Mouse (Mus musculus): ENCODE data around the gene Snapc2. TPM values are rescaled to one million over a fixed set of nuclear protein-coding genes. Genes with fewer than 3 reads are reported as not detected.
"Not testable (repeated sequence)": the region's sequence is repeated elsewhere in the genome, so short reads cannot be mapped to it uniquely, and the experiment has no call there.

Snapc2 gene
- polyA plus RNA-seq, 1 experiment from 2014 or later: 60.2 TPM

DNA sequence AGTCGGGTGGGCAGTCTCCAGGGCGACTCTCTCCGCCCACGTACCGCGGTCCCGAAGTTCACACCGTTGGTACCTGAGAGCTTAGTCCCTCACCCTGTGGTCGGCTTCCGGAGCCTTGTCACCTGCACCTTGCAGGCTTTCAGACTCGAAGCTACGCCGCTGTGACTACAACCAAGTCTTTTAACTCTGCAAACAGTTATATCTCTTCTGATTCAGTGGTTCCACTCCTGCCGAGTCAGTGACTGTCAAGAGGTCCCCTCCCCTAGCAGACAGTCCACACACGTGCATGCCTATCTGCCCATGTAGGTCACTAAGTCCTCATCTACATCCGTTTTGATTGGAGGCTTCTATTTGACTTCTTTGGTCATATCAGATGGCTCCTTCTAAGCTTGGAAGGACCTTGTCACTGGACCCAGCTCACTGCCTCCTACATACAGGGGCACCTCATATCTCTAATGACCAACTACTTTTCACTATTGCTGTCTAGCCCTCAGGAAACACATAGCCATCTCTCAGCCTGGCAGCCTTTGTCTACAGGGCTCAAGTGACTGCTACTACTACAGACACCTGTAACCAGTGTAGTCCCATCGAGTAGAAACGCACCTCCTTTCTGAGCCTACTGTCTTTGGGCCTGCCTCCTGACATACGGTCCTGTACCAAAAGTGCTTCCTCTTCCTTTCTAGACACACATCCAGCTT, 13.5 kb upstream of the Snapc2 start:
- Histone ChIP-seq H3K9me3 (replicated peaks) (no peaks in the 10 kb centered on the region), H3K27ac (peak overlapping the region; percentile 92), H3K4me1 (peaks cover 25% of the 10 kb centered on the region), H3K4me2 (replicated peaks) (peak overlapping the region; percentile 85), H3K36me3 (peaks cover 34% of the 10 kb centered on the region), H3K4me3 (peak overlapping the region; percentile 81), H3K27me3 (0 out of 2 replicates have a peak, but pooled peaks cover 4% of the 10 kb centered on the region), H3K9ac (peak overlapping the region; percentile 83)
- ATAC-seq (ENCODE audit: low FRiP score): peak; percentile 26; the same call in 1 of the 2 replicates
- WGBS: 14% methylated on average over 19 of the region's 19 CpGs

DNA sequence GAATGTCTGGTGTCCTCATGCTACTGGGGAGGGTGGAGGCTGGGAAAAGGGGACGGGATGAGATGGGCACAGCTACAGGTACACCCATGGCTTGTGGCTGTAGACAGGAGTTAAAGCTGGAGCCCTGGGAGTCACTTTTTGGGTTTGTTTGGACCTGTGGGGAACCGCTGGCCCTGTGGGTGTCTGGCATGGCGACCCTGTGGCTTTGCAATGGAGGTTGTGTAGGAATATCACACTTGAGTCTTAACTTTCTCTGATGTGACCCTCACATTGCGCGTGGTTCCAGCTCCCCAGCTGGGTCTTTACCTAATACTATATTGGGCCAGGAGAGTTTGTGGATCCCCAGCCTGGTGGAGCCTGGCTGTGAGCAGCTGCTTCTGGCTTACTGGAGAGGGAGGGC, 7.8 kb upstream of the Snapc2 start:
- H3K9me3 ChIP-seq (replicated peaks): no peaks in the 10 kb centered on the region

DNA sequence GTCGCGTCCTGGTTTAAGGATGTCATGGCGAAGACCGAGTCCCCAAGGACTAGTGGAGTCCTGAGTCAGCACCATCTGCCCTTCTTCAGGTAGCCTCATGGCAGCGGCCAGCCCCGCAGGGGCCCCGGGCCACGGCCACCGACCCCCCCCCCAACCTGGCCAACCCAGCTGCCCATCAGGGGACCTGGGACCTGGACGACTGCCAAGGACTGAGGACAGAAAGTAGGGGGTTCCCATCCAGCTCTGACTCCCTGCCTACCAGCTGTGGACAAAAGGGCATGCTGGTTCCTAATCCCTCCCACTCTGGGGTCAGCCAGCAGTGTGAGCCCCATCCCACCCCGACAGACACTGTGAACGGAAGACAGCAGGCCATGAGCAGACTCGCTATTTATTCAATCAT, 7.1 kb upstream of the Snapc2 start:
- Histone ChIP-seq H3K9ac (no peak overlapping the region), H3K27me3 (0 out of 2 replicates have a peak, but pooled peaks cover 4% of the 10 kb centered on the region), H3K4me1 (peaks cover 18% of the 10 kb centered on the region), H3K27ac (no peak overlapping the region), H3K36me3 (peaks cover 70% of the 10 kb centered on the region), H3K9me3 (replicated peaks) (no peaks in the 10 kb centered on the region), H3K4me2 (replicated peaks) (no peak overlapping the region), H3K4me3 (no peak overlapping the region)
- WGBS: 84% methylated on average over 13 of the region's 13 CpGs
- no peak for ATAC-seq (ENCODE audit: low FRiP score)

More for the DNA sequence above, 7.8 kb upstream of the Snapc2 start:
- no peak for ATAC-seq (ENCODE audit: low FRiP score)
- no peak overlapping the region for H3K4me2 ChIP-seq (replicated peaks)
- H3K36me3 ChIP-seq: peaks cover 73% of the 10 kb centered on the region
- peaks cover 20% of the 10 kb centered on the region for H3K4me1 ChIP-seq
- 0 out of 2 replicates have a peak, but pooled peaks cover 4% of the 10 kb centered on the region for H3K27me3 ChIP-seq
- WGBS: 93% methylated on average over 5 of the region's 5 CpGs
- no peak overlapping the region for H3K4me3 ChIP-seq
- H3K27ac ChIP-seq: no peak overlapping the region
- no peak overlapping the region for H3K9ac ChIP-seq

- H3K9me3 ChIP-seq (replicated peaks): no peaks in the 10 kb centered on the region
- ATAC-seq (ENCODE audit: low FRiP score): no peak
- no peak overlapping the region for H3K4me2 ChIP-seq (replicated peaks)
- H3K4me3 ChIP-seq: no peak overlapping the region
- 0 out of 2 replicates have a peak, but pooled peaks cover 4% of the 10 kb centered on the region for H3K27me3 ChIP-seq
- H3K36me3 ChIP-seq: peaks cover 62% of the 10 kb centered on the region
- WGBS: 85% methylated on average over 8 of the region's 8 CpGs
- H3K4me1 ChIP-seq: peaks cover 12% of the 10 kb centered on the region
- H3K27ac ChIP-seq: no peak overlapping the region
- no peak overlapping the region for H3K9ac ChIP-seq
Observed at GRCm38 (mm10) chr8:4247241-4247640, 5.6 kb upstream of the Snapc2 start.

GRCm38 (mm10) chr8:4247951-4248540, 4.8 kb upstream of the Snapc2 start, which contains the start of gene Tgfbr3l:
Tgfbr3l (plus strand) TSS chr8:4248214.
- Histone ChIP-seq H3K4me2 (replicated peaks) (no peak within 1 kb of the TSS), H3K4me1 (peaks cover 17% of the 10 kb centered on the region), H3K27me3 (0 out of 2 replicates have a peak, but pooled peaks cover 4% of the 10 kb centered on the region), H3K9me3 (replicated peaks) (no peaks in the 10 kb centered on the region), H3K36me3 (peaks cover 54% of the 10 kb centered on the region), H3K4me3 (no peak within 1 kb of the TSS), H3K9ac (no peak within 1 kb of the TSS), H3K27ac (no peak within 1 kb of the TSS)
- 79% methylated on average over 15 of the region's 15 CpGs for WGBS
- ATAC-seq (ENCODE audit: low FRiP score): no peak

DNA sequence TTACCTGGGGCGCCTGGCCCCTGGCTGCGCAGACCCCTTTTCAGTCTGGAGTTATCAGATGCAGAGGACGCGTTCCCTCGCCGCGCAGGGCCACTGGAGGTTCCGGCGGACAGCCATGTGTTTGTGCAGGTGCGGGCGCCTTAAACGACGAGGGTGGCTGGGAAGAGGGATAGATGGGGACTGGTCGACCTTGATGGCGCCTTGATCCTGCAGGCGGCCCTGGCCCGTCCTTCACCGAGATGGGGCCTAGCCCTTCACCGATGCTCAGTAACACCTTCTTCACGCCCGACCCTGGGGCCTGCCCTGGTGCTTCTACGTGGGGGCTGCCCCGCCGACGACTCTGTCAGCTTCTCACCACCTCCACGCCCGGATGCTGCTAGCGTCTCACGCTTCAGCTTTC, 3.7 kb upstream of the Snapc2 start:
- WGBS: 13% methylated on average over 29 of the region's 29 CpGs
- H3K9me3 ChIP-seq (replicated peaks): no peaks in the 10 kb centered on the region
- H3K4me2 ChIP-seq (replicated peaks): no peak overlapping the region

DNA sequence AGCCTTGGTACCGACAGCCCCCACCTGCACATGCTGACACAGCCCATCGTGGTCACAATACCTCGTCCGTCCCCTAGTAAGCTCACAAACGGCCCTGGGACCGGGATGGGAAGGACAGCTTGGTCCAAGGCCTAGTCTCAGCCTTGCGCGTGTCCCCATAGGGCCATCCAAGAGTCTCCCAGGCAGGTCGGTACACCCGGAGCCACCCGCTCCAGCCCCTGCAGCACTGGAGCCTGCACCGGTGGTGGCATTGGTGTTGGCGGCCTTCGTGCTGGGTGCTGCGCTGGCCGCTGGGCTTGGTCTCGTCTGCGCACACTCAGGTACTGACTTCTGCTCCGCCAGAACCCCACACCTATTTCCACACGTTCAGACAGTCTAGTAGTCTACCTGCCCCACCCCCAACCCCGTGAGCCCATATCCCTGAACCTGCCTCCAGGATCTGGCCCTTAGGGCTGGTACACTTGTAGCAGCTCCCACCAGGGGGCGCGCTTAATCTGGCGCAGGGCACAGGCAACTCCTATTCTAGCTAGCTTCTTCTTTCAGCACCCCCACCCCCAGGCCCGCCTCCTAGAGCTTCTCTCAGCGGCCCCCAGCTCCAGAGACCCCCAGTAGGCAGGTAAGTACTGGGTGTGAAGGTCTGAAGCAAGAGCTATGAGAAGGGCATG, 2.4 kb upstream of the Snapc2 start:
- Histone ChIP-seq H3K27me3 (0 out of 2 replicates have a peak, but pooled peaks cover 4% of the 10 kb centered on the region), H3K4me3 (no peak overlapping the region), H3K36me3 (peaks cover 40% of the 10 kb centered on the region), H3K9ac (no peak overlapping the region), H3K27ac (no peak overlapping the region), H3K4me1 (peaks cover 29% of the 10 kb centered on the region), H3K4me2 (replicated peaks) (0 out of 2 replicates have a peak overlapping the region, but pooled peaks have one; percentile 3), H3K9me3 (replicated peaks) (no peaks in the 10 kb centered on the region)
- ATAC-seq (ENCODE audit: low FRiP score): 0 out of 2 replicates have a peak, but pooled peaks have one; percentile 1
- WGBS: 29% methylated on average over 26 of the region's 26 CpGs

More for the DNA sequence above, 3.7 kb upstream of the Snapc2 start:
- peaks cover 24% of the 10 kb centered on the region for H3K4me1 ChIP-seq
- H3K27me3 ChIP-seq: 0 out of 2 replicates have a peak, but pooled peaks cover 4% of the 10 kb centered on the region
- H3K27ac ChIP-seq: no peak overlapping the region
- H3K36me3 ChIP-seq: peaks cover 43% of the 10 kb centered on the region
- no peak for ATAC-seq (ENCODE audit: low FRiP score)
- no peak overlapping the region for H3K9ac ChIP-seq
- H3K4me3 ChIP-seq: no peak overlapping the region

DNA sequence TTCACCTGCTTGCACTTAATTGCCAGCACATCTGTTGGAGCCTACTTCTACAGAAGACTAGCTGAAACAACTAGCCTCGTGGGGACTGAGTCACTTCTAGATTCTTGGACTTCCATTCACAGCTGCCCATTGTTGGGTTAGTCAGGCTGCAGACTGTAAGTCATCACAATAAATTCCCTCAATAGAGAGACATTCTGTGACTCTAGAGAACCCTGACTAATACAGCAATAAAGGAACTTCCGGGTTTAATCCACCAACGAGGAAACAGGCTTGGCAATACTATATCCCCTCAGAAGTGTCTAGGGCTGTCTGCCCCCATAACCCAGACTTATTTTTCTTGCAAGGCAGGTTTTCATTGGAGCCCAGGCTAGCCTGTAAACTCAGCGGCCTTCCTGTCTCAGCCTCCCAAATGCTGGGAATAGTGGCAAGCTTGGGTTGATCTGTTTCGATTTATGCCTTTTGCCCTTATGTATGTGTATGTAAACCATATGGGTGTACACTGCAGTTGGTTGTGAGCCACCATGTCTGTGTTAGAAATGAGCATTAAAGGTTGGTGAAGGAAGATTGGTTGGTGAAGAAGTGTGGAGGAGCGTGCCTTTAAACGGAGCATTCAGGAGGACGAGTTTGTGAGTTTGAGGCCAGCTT, 642 bp upstream of the Snapc2 start:
- Histone ChIP-seq H3K36me3 (peaks cover 36% of the 10 kb centered on the region), H3K9ac (peak overlapping the region; percentile 91), H3K4me3 (peak overlapping the region; percentile 89), H3K4me2 (replicated peaks) (peak overlapping the region; percentile 86), H3K9me3 (replicated peaks) (no peaks in the 10 kb centered on the region), H3K27ac (peak overlapping the region; percentile 95; the same call in 1 of the 2 replicates), H3K4me1 (peaks cover 38% of the 10 kb centered on the region), H3K27me3 (0 out of 2 replicates have a peak, but pooled peaks cover 4% of the 10 kb centered on the region)
- 47% methylated on average over 8 of the region's 8 CpGs for WGBS
- ATAC-seq (ENCODE audit: low FRiP score): no peak

DNA sequence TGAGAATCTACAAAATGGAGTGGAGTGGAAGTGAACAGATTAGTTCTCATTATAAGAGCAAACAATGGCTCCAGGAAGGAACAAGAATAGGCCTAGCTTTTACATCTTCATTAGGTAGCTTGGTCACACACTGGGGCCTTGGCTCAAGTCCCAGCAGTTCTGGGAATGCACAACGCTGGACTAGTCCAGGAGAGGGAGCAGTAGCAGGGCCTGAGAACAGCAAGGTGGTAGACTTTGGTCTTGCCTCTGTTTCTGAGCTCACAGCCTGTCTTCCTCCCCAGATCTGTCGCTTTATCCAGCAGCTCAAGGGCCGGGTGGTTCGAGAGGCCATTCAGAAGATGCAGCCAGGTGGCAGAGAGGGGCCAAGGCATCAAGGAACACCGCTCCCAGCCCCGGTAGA, 1.1 kb downstream of the Snapc2 start:
- H3K4me3 ChIP-seq: peak overlapping the region; percentile 89
- peak overlapping the region; percentile 91 for H3K9ac ChIP-seq
- peak overlapping the region; percentile 86 for H3K4me2 ChIP-seq (replicated peaks)
- no peak for ATAC-seq (ENCODE audit: low FRiP score)
- H3K27me3 ChIP-seq: no peaks in the 10 kb centered on the region
- H3K4me1 ChIP-seq: peaks cover 45% of the 10 kb centered on the region
- H3K9me3 ChIP-seq (replicated peaks): no peaks in the 10 kb centered on the region
- WGBS: 67% methylated on average over 6 of the region's 6 CpGs
- peak overlapping the region; percentile 95; the same call in 1 of the 2 replicates for H3K27ac ChIP-seq
- H3K36me3 ChIP-seq: peaks cover 28% of the 10 kb centered on the region

DNA sequence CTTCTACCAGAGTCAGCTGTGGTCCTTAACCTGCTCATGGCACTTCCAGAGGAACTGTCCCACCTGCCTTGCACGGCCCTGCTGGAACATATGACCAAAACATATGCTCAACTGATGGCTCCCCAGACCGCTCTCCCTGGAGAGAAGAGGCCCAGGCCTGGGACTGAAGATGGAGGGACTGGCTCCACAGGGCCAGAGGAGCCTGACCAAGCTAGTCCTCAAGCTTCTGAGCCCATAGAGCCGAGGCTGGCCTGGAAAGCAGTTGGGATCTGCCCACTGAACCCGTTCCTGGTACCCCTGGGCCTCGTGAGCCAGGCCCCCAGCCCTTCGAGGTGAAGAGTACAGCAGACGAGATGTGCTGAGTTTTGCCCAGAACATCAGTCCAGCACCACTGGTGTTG, 2.6 kb downstream of the Snapc2 start:
- peaks cover 29% of the 10 kb centered on the region for H3K36me3 ChIP-seq

DNA sequence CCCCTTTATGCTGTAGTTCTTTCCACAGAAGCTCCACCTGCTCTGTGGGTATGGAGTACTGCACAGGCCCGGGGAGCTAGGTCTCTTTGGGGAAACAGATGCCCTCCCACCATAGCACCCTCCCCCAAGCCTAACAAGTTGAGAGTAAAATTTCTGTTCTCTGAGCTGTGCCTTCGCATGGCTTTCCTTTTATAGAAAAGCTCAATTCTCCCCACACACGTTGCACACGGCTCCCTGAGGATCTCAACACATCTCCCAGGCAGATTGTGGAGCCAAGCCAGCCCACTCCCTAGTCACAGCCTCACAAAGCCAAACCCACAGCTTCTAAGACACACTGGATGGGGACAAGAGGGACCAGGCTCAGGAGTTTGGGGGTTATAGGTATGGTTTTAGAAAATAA, 4.0 kb downstream of the Snapc2 start:
- Histone ChIP-seq H3K4me3 (peak overlapping the region; percentile 82), H3K9me3 (replicated peaks) (no peaks in the 10 kb centered on the region), H3K36me3 (peaks cover 44% of the 10 kb centered on the region), H3K4me1 (peaks cover 44% of the 10 kb centered on the region), H3K27me3 (no peaks in the 10 kb centered on the region), H3K27ac (peak overlapping the region; percentile 97), H3K4me2 (replicated peaks) (peak overlapping the region; percentile 74), H3K9ac (peak overlapping the region; percentile 86)
- no peak for ATAC-seq (ENCODE audit: low FRiP score)
- 72% methylated on average over 4 of the region's 4 CpGs for WGBS

More for the DNA sequence above, 2.6 kb downstream of the Snapc2 start:
- 88% methylated on average over 7 of the region's 7 CpGs for WGBS
- H3K27ac ChIP-seq; H3K4me2 ChIP-seq (replicated peaks); H3K9ac ChIP-seq; H3K9me3 ChIP-seq (replicated peaks); ATAC-seq (ENCODE audit: low FRiP score); H3K27me3 ChIP-seq; H3K4me3 ChIP-seq: not testable (repeated sequence)
- H3K4me1 ChIP-seq: peaks cover 44% of the 10 kb centered on the region

Measured in hindbrain, embryonic 12.5 days (tissue).